Mouse (Mus musculus) limb, embryonic 15.5 days (tissue): ENCODE measurements around the gene Hdac9. TPM values are rescaled to one million over a fixed set of nuclear protein-coding genes. Genes with fewer than 3 reads are reported as not detected.

Experiments used
- ATAC-seq: fragments of 200-750 bp; cut with Nextera tagmentation; 2 replicates; pipeline ENCODE4 v1.8.0; 2017; ENCODE audit warnings: low read depth, moderate TSS enrichment; ENCODE audit not compliant: insufficient number of reproducible peaks, low FRiP score, low TSS enrichment
- H3K27ac ChIP-seq: fragments of 300-500 bp; sonication (generic); 2 replicates; pipeline ENCODE4 v1.5.1; 2015; ENCODE audit warnings: moderate library complexity, mild to moderate bottlenecking, inconsistent platforms
- H3K27me3 ChIP-seq: fragments of 300-500 bp; sonication (generic); 2 replicates; pipeline ENCODE4 v1.6.1; 2015; ENCODE audit warnings: inconsistent platforms
- H3K36me3 ChIP-seq: fragments of 300-500 bp; sonication (generic); 2 replicates; pipeline ENCODE4 v1.6.1; 2015; ENCODE audit warnings: inconsistent platforms
- H3K4me1 ChIP-seq: fragments of 300-500 bp; sonication (generic); 2 replicates; pipeline ENCODE4 v1.6.1; 2015; ENCODE audit warnings: inconsistent platforms
- H3K4me2 ChIP-seq: fragments of 300-500 bp; sonication (generic); 2 replicates; pipeline ENCODE4 v1.6.1; 2015; ENCODE audit warnings: mild to moderate bottlenecking, inconsistent platforms
- H3K4me3 ChIP-seq: fragments of 300-500 bp; sonication (generic); 2 replicates; pipeline ENCODE4 v1.5.1; 2015; ENCODE audit warnings: mild to moderate bottlenecking, inconsistent platforms
- H3K9ac ChIP-seq: fragments of 300-500 bp; sonication (generic); 2 replicates; pipeline ENCODE4 v1.6.1; 2015; ENCODE audit warnings: inconsistent platforms
- H3K9me3 ChIP-seq: fragments of 300-500 bp; sonication (generic); 2 replicates; pipeline ENCODE4 v1.6.1; 2016; ENCODE audit warnings: inconsistent platforms
- WGBS: fragments of 180-500 bp; shearing (Covaris S2); methylation state at CpG from one replicate; pipeline ENCODE4 v1.1.7; 2015; 5-methylcytosine and 5-hydroxymethylcytosine counted together
- polyA plus RNA-seq: library from polyadenylated mRNA; unstranded; fragments of >200 nt; fragmentation: Nextera tagmentation; extraction: Ambion mirVana; gene quantifications from 2 replicates; pipeline ENCODE4 v1.2.1, GENCODE M21; 2015

The Hdac9 gene
- polyA plus RNA-seq, 1 experiment from 2014 or later, result 9.0 TPM

DNA sequence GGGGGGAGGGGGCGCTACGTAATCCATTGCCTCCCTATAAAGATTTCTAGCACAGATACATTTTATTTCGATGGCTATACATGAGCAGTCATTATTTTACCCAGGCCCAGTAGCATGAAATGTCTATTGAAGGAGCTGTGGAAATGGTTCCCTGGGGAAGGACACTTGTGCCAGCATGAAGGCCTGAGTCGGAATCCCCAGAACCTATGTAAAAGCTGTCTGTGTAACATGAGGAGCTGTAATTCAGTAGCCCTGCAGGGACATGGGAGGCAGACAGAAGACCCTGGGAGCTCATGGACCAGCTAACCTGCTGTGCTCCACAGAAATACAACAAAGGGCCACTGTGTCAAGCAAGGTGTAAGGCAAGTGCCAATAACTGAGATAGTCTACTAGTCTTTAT, 75.7 kb downstream of the Hdac9 start:
- ATAC-seq, result no peak
- WGBS, result 77% methylated on average over 4 of the region's 4 CpGs

DNA sequence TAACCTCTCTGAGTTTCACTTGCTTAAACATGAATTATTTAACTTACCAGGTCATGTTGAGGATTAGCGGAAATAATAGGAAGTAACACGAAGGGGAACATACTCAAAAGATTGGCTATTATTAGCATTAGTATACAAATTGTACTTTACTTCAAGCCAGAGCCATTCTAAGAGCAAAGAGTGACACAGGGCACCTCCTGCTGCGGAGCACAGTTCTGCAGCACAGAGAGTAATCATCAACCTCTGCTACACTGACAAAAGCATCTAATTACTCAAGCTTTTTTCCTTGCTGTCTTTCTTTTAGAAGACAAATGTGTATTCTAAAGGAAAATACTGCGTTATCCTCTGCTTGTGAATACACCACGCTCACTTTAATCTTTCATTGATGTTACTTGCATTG, 79.6 kb downstream of the Hdac9 start:
- Histone ChIP-seq H3K27me3 (no peaks in the 10 kb centered on the region), H3K36me3 (no peaks in the 10 kb centered on the region), H3K9ac (no peak overlapping the region), H3K9me3 (no peaks in the 10 kb centered on the region), H3K27ac (no peak overlapping the region), H3K4me2 (no peak overlapping the region), H3K4me1 (no peaks in the 10 kb centered on the region), H3K4me3 (no peak overlapping the region)
- WGBS, result 69% methylated on average over 5 of the region's 5 CpGs
- no peak for ATAC-seq

More for the DNA sequence above, 75.7 kb downstream of the Hdac9 start:
- no peak overlapping the region for H3K4me2 ChIP-seq
- H3K27me3 ChIP-seq, result no peaks in the 10 kb centered on the region
- H3K9ac ChIP-seq, result no peak overlapping the region
- H3K27ac ChIP-seq, result no peak overlapping the region
- H3K4me3 ChIP-seq, result no peak overlapping the region
- no peaks in the 10 kb centered on the region for H3K4me1 ChIP-seq
- no peaks in the 10 kb centered on the region for H3K36me3 ChIP-seq
- H3K9me3 ChIP-seq, result no peaks in the 10 kb centered on the region

- Histone ChIP-seq H3K36me3 (no peaks in the 10 kb centered on the region), H3K27ac (no peak overlapping the region)
Observed at GRCm38 (mm10) chr12:34836864-34837263, 80.0 kb downstream of the Hdac9 start.

DNA sequence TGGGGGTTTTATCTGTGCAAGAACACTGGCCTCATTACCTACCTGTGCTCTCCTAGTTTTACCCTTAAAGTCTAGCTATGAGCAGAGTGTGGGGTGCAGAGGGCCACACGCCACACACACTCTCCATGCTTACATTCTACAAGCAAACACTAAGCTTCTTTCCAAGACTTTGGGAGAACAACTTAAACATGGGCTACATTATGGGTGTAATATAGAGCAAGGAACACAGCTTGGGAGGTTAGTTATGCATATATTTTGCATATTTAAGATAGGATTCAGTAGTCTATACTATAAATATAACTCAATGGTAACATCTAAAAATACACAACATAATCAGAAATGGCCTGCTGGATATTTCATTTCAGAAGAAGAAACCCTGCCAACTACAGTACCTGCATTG, 80.8 kb downstream of the Hdac9 start:
- ATAC-seq, result no peak
- Histone ChIP-seq H3K9me3 (no peaks in the 10 kb centered on the region), H3K4me3 (no peak overlapping the region), H3K27ac (no peak overlapping the region), H3K4me2 (no peak overlapping the region), H3K27me3 (no peaks in the 10 kb centered on the region), H3K9ac (no peak overlapping the region), H3K4me1 (no peaks in the 10 kb centered on the region), H3K36me3 (no peaks in the 10 kb centered on the region)
- WGBS, result 94% methylated on average over 1 of the region's 1 CpGs

More at GRCm38 (mm10) chr12:34836864-34837263, 80.0 kb downstream of the Hdac9 start:
- Histone ChIP-seq H3K4me1 (no peaks in the 10 kb centered on the region), H3K4me3 (no peak overlapping the region), H3K9ac (no peak overlapping the region), H3K9me3 (no peaks in the 10 kb centered on the region), H3K4me2 (no peak overlapping the region), H3K27me3 (no peaks in the 10 kb centered on the region)
- no peak for ATAC-seq
- WGBS, result 74% methylated on average over 1 of the region's 1 CpGs

DNA sequence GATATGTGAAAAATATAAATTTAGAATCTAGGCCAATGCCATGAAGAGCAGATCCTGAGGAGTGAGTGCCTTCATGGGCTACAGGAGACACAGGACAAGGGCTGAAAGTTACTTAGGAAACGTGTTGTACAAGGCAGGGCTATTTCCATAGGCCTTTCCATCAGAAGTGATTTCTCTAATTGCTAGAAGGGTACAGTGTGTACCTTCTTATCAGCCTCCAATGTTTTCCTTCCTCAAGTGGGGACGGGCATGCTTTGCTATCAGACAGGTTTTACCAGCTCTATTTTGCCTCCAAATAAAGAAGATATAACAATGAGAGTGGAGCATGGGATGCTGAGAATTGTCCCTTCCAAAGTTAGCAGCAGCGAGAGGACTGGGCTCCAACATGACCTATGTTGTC, 81.4 kb downstream of the Hdac9 start:
- WGBS, result 92% methylated on average over 3 of the region's 3 CpGs
- H3K4me1 ChIP-seq, result no peaks in the 10 kb centered on the region
- no peak overlapping the region for H3K9ac ChIP-seq
- no peaks in the 10 kb centered on the region for H3K9me3 ChIP-seq
- no peak overlapping the region for H3K4me3 ChIP-seq
- no peak overlapping the region for H3K27ac ChIP-seq
- no peak for ATAC-seq
- H3K4me2 ChIP-seq, result no peak overlapping the region
- no peaks in the 10 kb centered on the region for H3K36me3 ChIP-seq
- H3K27me3 ChIP-seq, result no peaks in the 10 kb centered on the region

DNA sequence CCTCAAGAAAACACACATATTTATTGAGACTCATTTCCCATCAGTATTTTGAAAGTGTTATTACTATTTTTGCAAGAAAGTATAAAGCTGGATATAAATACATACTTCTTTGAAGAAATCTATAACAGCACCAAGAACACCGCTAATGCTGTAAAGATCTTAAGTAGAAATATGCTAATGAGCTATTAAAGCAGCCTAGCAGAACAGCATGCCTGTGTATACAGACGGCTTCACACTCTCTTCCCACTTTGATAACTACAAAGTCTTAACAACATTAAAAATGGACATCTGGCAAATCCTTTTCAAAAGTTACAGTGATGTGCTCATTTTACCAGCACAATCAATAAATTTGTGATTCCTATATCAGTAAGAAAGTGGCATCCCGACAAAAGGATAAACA, 88.2 kb downstream of the Hdac9 start:
- Histone ChIP-seq H3K4me1 (no peaks in the 10 kb centered on the region), H3K9me3 (no peaks in the 10 kb centered on the region), H3K27me3 (no peaks in the 10 kb centered on the region), H3K4me2 (no peak overlapping the region), H3K4me3 (no peak overlapping the region), H3K36me3 (no peaks in the 10 kb centered on the region), H3K9ac (no peak overlapping the region), H3K27ac (no peak overlapping the region)
- ATAC-seq, result no peak
- WGBS, result 68% methylated on average over 3 of the region's 3 CpGs

DNA sequence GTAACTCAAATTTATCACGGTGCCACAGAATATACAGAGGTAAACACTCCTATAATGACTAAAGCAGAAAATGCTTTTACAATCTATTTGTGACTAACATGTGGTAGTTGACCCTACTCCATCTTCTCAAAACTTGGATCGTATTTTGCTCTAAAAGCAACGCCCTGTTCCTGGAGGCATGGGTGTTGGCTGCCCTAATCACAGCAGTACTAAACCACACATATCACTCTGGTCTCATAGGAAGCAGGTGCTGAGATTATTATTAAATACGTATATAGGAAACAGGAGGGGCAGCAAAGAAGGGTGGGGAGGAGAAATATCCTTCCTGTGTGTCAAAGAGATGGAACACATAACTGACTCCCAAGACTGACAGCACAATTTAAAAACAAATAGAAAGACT, 90.0 kb downstream of the Hdac9 start:
- H3K27ac ChIP-seq, result no peak overlapping the region
- H3K9me3 ChIP-seq, result no peaks in the 10 kb centered on the region
- H3K9ac ChIP-seq, result no peak overlapping the region
- H3K4me1 ChIP-seq, result no peaks in the 10 kb centered on the region
- no peak overlapping the region for H3K4me2 ChIP-seq
- H3K4me3 ChIP-seq, result no peak overlapping the region
- WGBS, result 78% methylated on average over 4 of the region's 4 CpGs
- no peaks in the 10 kb centered on the region for H3K36me3 ChIP-seq
- no peak for ATAC-seq
- no peaks in the 10 kb centered on the region for H3K27me3 ChIP-seq

GRCm38 (mm10) chr12:34820229-34820628, 96.7 kb downstream of the Hdac9 start:
- no peak overlapping the region for H3K9ac ChIP-seq
- no peaks in the 10 kb centered on the region for H3K4me1 ChIP-seq
- no peak overlapping the region for H3K4me2 ChIP-seq
- H3K36me3 ChIP-seq, result no peaks in the 10 kb centered on the region
- WGBS, result 37% methylated on average over 6 of the region's 6 CpGs
- no peak overlapping the region for H3K4me3 ChIP-seq
- H3K9me3 ChIP-seq, result no peaks in the 10 kb centered on the region
- ATAC-seq, result no peak
- H3K27ac ChIP-seq, result no peak overlapping the region
- H3K27me3 ChIP-seq, result no peaks in the 10 kb centered on the region

- Histone ChIP-seq H3K4me3 (no peak overlapping the region), H3K36me3 (no peaks in the 10 kb centered on the region), H3K4me2 (no peak overlapping the region), H3K27me3 (no peaks in the 10 kb centered on the region), H3K27ac (no peak overlapping the region), H3K9ac (no peak overlapping the region), H3K4me1 (no peaks in the 10 kb centered on the region), H3K9me3 (no peaks in the 10 kb centered on the region)
- ATAC-seq, result no peak
- WGBS, result 43% methylated on average over 10 of the region's 10 CpGs
Observed at GRCm38 (mm10) chr12:34811673-34812613, 105.0 kb downstream of the Hdac9 start.

DNA sequence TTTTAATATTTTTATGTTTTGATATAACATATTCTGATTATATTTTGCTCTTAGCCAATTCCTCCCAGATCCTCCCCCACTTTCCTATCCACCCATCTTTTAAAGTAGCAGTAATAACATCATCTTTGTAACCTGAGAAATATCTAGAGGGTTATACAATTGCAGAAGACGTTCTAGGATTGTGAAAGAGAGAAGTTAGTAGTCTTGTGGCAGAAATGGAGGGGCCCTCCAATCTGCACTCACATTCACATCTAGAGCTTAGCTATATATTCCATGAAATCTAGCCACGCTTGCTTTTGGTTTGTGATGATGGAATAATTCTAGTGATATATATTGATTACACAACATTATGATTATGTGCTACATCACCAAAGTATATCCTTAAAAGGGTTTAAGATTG, 106.7 kb downstream of the Hdac9 start:
- Histone ChIP-seq H3K9ac (no peak overlapping the region), H3K27me3 (no peaks in the 10 kb centered on the region), H3K9me3 (no peaks in the 10 kb centered on the region), H3K27ac (no peak overlapping the region), H3K4me3 (no peak overlapping the region), H3K36me3 (no peaks in the 10 kb centered on the region), H3K4me2 (no peak overlapping the region), H3K4me1 (no peaks in the 10 kb centered on the region)
- ATAC-seq, result no peak
- WGBS, result 75% methylated on average over 2 of the region's 2 CpGs

DNA sequence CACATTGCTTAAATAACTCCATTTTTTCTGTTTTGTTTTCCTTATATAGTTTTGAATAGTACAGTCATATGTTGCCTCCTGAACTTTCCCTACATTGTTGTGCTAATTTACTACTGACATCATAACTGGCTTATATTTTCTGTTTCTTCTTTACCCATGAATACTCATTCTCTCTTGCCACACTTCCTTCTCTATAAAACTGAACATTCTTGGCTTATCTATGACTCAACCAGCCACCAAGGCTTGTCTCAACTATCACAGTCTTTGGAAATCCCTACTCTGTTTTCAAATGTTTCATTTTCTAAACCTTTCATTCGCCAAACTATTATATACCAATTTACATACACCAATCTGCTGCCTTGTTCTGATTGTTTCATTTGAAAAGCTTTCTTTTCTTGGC, 108.7 kb downstream of the Hdac9 start:
- WGBS, result 88% methylated on average over 1 of the region's 1 CpGs
- no peaks in the 10 kb centered on the region for H3K4me1 ChIP-seq
- H3K27ac ChIP-seq, result no peak overlapping the region
- ATAC-seq, result no peak
- H3K9me3 ChIP-seq, result no peaks in the 10 kb centered on the region
- no peak overlapping the region for H3K4me3 ChIP-seq
- H3K36me3 ChIP-seq, result no peaks in the 10 kb centered on the region
- H3K27me3 ChIP-seq, result no peaks in the 10 kb centered on the region
- H3K4me2 ChIP-seq, result no peak overlapping the region
- H3K9ac ChIP-seq, result no peak overlapping the region

DNA sequence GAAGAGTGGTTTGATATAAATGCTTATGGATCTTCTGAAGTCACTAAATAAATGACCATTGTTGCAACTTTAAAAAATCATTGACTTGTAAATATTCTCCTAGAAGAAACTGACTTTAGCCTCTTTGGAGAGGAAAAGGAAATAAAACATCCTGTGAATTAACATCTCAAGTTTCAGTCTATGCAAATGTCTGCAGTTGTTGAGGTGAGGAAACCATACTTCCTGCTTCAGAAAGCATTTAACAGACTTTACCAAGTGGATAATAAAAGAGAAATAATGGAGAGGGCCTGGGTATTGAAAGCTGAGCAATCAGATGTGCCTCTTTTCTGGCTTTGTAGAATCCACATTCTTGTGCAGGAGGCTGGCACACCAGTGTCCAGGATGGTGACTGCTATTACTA, 110.4 kb downstream of the Hdac9 start:
- Histone ChIP-seq H3K4me2 (no peak overlapping the region), H3K4me3 (no peak overlapping the region), H3K4me1 (no peaks in the 10 kb centered on the region), H3K27me3 (no peaks in the 10 kb centered on the region), H3K9me3 (no peaks in the 10 kb centered on the region), H3K9ac (no peak overlapping the region), H3K27ac (no peak overlapping the region), H3K36me3 (no peaks in the 10 kb centered on the region)
- ATAC-seq, result no peak
